Mouse (Mus musculus) CD8-positive naive resting alpha-beta T cell, adult 2 months (primary cell): ENCODE measurements around the gene Lrwd1.
A peak's percentile ranks its signal among the peaks of the same experiment; 100 is the strongest.
"Not testable (repeated sequence)": the region's sequence is repeated elsewhere in the genome, so short reads cannot be mapped to it uniquely, and the experiment has no call there.

Source experiments
- DNase-seq, 2 experiments: peaks; one replicate each; pipeline ENCODE4 v3.0.0; 2022; ENCODE audit warnings: low read depth in 2 of 2, low spot score in 2 of 2

Gene Lrwd1

DNA sequence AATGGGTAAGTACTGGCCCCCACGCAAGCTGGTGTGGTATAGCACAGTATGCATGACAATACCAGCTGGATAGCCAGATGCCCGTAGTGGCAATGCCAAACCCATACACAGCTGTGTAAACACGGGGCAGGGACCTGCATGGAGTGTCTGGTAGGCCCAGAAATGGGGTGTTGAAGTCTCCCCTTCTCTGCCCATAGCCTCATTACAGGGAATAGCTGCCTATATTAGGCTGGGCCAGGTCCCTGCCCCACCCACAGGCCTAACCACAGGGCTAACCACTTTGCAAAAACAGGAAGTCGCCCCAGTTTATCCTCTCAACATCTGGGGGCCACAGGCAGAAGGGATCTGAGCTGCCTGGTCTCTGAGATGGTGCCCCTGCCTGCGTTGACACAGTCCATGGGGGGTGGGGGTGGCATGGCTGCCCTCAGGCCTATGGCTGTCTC, 13.3 kb upstream of the Lrwd1 start:
- peak in 1 of 2 experiments; percentile 58 for DNase-seq

GRCm38 (mm10) chr5:136147704-136148103, 11.8 kb upstream of the Lrwd1 start:
- no peak for DNase-seq

GRCm38 (mm10) chr5:136146936-136147335, 11.1 kb upstream of the Lrwd1 start:
- peak; percentile 67 to 74 for DNase-seq

DNA sequence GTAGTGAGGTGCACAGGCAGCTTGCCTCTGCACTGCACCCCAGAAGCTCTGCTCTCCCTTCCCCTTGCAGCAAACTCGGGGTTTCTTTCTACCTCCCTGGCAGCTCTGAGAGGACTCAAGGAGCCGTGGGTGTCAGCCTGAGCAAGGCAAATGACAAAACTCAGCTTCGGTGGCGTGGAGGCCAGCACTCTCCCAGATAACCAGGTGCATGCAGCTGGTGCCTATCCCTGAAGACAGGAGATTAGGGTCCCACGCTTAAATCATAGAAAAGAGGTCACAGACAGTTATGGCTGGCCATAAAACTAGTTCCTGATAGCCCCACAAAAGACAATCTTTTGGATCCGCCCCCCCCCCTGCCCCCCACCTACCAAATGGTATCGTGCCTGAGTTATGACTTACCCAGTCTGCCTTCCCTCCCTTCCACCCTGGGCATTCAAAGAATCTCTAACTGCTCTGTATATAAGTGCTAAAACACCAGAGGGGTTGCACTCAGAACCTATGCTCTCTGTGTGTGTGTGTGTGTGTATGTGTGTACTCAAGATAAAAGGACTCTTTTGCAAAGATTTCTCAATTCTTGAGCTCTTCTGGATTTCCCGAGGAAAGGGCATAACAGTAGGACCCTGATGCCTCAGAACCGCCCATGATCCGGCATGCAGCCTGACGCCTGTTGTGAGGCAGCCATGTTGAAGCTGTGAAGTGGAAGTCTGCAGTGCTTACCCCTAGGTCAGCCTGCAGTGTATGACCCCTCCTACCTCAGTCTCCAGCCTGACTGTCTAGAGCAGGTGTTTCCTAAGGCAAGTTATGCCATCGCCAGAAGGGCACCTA, 8.9 kb upstream of the Lrwd1 start:
- no peak for DNase-seq

DNA sequence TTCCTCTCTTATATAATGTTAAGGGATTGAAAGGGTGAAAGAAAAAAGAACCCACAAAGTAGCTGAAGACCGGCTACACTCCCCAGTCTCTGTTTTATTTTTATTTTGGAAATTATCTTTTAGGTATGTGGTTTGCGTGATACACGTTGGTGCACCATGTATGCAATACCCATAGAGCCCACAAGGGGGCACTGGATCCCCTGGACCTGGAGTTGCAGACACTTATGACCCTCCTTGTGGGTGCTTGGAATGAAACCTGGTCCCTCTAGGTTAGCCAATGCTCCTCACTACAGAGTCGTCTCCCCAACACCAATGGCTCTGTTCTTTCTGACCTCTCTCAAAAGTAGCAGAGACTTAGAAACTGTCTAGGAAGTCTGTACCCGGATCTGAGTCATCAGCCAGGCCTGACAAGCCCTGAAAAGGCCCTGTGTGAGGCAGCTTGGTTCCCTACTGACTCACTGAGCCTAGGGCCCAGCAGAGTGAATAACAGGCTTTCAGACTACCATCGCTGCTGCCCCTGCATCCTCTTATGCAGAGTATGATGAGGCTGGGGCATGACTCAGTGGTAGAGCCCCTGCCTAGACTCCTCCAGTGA, 7.4 kb upstream of the Lrwd1 start:
- DNase-seq: peak in 1 of 2 experiments; percentile 42

- DNase-seq: no peak
These were observed 6.9 kb upstream of the Lrwd1 start for GRCm38 (mm10) chr5:136142746-136143145.

GRCm38 (mm10) chr5:136140057-136140482, 4.2 kb upstream of the Lrwd1 start:
- no peak for DNase-seq

DNA sequence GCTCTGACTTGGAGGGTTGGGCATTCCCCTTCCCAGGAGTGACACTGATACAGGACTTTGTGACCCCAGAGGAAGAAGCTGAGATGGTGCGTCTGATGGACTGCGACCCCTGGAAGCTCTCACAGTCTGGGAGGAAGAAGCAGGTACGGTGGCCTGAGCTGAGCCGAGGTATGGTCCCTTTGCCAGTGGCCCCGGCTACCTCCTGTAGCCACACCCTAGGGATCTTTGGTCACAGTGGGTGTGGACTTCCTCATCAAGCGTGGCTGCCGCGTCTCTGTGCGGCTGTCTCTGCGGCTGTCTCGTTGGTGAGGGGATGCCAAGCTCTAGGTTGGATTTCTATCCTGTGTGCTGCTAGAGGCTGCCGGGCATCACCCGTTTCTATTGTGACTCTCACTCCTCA, 3.5 kb upstream of the Lrwd1 start:
- DNase-seq: no peak

DNA sequence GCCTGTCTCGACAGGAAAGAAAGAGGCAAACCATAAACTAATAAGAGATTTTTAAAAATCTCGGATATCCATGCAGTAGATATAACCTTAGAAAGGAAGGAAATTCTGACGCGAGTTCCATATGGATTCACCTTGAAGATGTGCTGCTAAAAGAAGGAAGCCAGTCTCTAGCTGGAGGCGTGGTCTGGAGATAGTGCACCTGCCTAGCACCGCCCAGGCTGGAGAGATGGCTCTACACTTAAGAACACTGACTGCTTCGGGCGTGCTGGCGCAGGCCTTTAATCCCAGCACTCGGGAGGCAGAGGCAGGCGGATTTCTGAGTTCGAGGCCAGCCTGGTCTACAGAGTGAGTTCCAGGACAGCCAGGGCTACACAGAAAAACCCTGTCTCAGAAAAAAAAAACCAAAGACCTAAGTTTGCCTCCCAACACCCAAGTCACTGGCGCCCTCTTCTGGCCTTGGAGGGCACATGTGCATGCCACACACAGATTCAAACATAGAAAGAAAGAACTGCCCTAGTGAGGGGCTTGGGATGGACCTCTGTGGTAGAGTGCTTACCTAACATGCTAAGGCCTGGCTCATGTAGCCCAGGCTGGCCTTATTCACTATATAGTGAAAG, 1.9 kb upstream of the Lrwd1 start:
- peak; percentile 64 to 76 for DNase-seq

DNA sequence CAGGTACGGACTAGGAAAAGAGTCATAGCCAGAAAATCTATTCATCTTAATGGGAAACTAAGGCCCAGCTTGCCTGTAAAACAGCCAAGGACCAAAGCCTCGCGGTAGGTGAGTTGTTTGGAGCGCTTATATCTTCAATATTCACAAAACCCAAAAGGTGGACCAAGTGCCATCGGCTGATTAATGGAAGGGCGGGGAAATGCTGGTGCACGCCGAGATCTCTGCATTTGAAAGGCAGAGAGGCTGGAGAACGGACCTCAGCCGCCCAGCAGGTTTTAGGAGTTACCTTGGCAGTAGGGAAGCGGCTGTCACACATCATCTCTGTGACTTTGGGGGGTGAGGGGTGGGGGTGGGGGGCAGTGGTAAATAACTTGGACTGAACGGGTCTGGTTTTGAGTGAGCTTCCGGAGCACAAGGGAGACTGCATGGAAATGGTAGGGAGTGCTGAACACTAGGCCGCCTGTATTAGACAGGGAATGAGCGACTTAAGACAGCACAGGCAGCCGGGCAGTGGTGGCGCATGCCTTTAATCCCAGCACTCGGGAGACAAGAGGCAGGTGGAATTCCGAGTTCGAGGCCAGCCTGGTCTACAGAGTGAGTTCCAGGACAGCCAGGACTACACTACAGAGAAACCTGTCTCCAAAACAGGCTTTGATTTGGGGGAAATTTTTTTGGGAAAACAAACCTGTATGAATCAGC, 567 bp upstream of the Lrwd1 start:
- no peak for DNase-seq

DNA sequence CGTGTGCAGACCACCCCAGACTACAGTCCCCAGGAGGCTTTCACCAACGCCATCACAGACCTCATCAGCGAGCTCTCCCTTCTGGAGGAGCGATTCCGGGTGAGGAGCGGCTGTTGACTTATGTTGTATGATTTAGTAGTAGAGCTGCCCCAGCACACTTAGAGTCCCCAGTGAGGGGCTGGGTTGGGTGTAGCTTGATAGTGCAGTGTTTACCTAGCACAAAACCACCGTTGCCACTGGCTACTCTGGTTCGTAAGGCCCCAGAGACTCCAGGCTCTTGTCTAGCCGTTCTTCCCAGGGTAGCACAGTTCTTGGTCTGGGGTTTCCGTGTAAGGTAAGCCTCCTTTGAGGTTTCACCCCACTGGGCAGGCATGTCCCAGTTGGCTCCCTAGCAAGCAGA, 13.7 kb downstream of the Lrwd1 start:
- no peak for DNase-seq

GRCm38 (mm10) chr5:136116784-136117112, 19.1 kb downstream of the Lrwd1 start:
- no peak for DNase-seq

DNA sequence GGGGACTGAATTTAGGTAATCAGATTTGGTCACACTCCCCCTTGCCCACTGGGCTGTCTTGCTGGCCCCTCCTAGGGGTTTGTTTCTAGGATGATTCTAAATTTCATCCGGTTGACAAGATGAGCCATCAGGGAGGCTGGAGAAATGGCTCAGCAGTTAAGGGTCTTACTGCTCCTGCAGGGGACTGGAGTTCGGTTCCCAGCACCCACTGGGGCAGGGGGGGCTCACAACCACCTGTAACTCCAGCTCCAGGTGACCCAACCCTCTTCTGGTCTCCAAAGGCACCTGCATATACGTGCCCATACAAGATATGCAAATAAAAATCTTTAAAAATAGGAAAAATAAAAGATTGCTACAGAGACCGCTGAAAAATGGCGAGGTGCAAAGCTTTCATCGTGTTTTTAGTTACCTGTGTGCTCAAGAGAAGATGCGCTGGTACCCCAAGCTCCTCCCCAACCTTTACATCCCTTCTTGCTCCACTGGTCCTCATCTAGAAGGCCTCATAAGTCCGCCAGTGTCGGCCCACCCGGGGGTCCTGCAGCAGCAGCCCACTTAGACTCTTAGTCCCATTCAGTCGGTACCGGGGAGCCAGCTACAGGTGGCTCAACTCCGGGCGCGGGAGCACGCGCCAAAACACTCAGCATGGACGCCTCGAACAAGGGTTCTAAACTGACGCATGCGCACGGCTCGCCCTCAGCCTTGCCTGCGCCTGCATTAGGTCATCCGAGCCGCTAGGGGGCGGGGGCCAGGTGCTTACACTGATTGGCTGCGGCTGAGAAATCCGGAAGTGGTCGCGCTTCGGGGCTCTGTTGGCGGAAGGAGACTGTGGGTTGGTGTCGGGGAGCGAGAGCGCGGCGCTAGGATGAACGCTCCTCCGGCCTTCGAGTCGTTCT, 19.7 kb downstream of the Lrwd1 start, which contains the start of gene Polr2j:
Gene Polr2j, plus strand, starts transcription at position 741 of the 893 bp plus-strand sequence.
- peak; percentile 96 for DNase-seq

- not testable (repeated sequence) for DNase-seq
These were observed 22.3 kb downstream of the Lrwd1 start for GRCm38 (mm10) chr5:136113546-136113945.

DNA sequence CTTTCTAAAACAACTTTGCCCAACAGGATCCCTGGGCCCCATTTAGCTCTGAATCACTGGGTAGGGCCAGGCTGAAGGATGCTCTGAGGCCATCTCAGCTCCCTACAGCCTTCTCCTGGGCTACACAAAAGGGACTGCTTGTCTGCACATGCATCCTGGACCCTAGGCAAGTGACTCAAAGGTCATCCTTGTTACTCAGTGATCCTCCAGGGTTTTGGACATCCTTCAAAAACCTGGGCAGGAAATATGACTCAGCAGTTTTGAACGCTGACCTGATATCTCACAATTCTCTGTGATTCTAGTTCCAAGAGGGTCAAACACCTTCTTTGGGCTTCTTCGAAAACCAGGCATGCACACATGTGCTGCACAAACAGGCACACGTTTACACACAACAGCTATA, 26.8 kb downstream of the Lrwd1 start:
- DNase-seq: no peak

DNA sequence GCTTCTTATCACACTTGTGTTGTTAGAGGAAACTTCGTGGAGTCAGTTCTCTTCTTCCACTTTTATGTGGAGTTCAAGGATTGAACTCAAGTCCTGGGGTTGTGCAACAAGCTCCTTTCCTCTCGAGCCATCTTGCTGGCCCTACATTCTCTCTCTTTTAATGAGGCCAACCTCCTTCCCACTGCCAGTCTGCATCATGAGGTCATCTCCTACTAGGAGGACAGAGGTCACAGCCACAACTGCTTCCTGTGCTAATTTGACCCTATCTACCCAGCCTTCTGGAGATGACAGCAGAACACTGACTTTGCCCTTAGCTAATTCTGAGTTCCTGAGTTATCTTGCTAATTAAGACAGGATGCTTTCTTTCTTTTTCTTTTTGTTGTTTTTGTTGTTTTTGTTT, 27.4 kb downstream of the Lrwd1 start:
- no peak for DNase-seq

DNA sequence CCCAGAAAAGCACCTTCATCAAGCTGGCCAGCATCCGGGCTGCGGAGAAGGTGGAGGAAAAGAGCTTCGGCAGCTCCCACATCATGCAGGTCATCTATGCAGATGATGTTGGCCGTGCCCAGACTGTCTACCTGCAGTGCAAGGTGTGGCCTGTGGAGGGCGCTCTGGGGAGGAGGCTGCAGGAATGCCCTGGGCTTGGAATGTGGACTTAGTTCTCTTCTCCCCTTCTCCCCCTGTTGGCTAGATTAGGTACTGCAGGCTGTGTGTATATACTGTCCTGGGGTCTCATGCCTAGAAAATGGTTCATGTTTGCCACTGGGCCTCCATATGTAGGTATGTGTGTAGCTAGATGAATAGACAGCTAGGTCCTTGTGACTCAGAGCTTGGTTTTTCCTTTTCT, 31.4 kb downstream of the Lrwd1 start:
- DNase-seq: peak; percentile 51 to 55

GRCm38 (mm10) chr5:136102099-136102820, 33.6 kb downstream of the Lrwd1 start:
- peak; percentile 60 to 67 for DNase-seq

DNA sequence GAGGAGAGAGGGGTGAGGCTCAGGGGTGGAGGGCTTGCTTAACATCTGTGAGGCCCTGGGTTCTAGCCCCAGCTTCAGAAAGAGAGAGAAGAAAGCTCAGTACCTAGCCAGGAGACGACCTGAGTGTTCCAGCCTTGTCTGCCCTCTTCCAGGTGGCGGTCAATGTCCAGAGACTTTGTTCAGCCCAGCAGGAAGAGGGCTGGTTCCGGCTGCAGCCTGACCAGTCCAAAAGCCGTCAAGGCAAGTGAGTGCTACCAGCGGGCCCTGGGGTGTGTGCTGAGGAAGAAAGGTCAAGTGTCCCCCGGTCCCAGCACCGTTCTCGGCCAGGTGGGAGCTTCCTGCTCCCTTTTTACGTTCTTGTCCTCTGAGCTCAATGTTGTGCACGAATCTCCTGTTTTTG, 37.3 kb downstream of the Lrwd1 start:
- DNase-seq: no peak

DNA sequence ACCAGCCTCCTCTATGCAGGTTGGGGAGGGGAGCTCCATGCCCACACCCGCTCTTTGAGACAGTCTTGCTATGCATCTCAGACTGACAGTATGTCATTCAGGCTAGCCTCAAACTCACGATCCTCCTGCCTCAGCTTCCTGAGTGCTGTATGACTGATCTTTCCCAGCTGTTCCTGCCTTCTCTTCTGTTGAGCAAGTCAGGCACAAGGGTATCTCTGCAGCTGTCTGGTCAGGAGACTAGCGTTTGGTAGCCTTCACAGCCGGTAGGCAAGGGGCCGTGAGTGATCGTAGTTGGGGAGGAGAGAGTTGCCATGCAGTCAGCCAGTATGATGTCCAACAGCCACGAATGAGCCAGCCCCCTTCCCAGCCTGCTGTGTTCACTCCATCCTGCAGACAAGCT, 40.8 kb downstream of the Lrwd1 start:
- DNase-seq: no peak
